Mouse (Mus musculus) MEL (cell line): ENCODE measurements around the gene Atp13a4. TPM values are rescaled to one million over a fixed set of nuclear protein-coding genes. Genes with fewer than 3 reads are reported as not detected.

Experiments used
- DNase-seq: peaks from one replicate; pipeline ENCODE4 v3.0.0; 2011; ENCODE audit warnings: low read depth, low spot score
- H3K27ac ChIP-seq: 2 replicates; pipeline ENCODE4 v1.5.1; 2012; ENCODE audit warnings: low read depth, mild to moderate bottlenecking, control low read depth, low read length, moderate library complexity; ENCODE audit not compliant: control insufficient read depth
- H3K27me3 ChIP-seq, 2 experiments: fragments of 150-350 bp in 1 of 2; sonication (generic) in 1 of 2; 2 replicates each; pipeline ENCODE4 v1.6.1; 2012; ENCODE audit warnings: low read length in 2 of 2, mild to moderate bottlenecking in 2 of 2, improper control_type of control experiment in 1 of 2, moderate library complexity in 1 of 2; ENCODE audit not compliant: insufficient read depth in 2 of 2, control insufficient read depth in 1 of 2
- H3K36me3 ChIP-seq, 2 experiments: 2 replicates each; pipeline ENCODE4 v1.6.1; 2012 to 2014; ENCODE audit warnings: low read length in 2 of 2, improper control_type of control experiment in 1 of 2, inconsistent platforms in 1 of 2, mild to moderate bottlenecking in 1 of 2; ENCODE audit not compliant: insufficient read depth in 2 of 2, control insufficient read depth in 1 of 2
- H3K4me1 ChIP-seq, 2 experiments: fragments of 150-350 bp in 1 of 2; sonication (generic) in 1 of 2; 2 replicates each; pipeline ENCODE4 v1.6.1; 2012; ENCODE audit warnings: low read length in 2 of 2, improper control_type of control experiment in 1 of 2, mild to moderate bottlenecking in 1 of 2; ENCODE audit not compliant: insufficient read depth in 2 of 2, control insufficient read depth in 1 of 2
- H3K4me3 ChIP-seq, 2 experiments: fragments of 150-350 bp in 1 of 2; sonication (generic) in 1 of 2; 2 replicates each; pipeline ENCODE4 v1.5.1; 2012; ENCODE audit warnings: low read depth in 2 of 2, low read length in 2 of 2, mild to moderate bottlenecking in 2 of 2, moderate library complexity in 2 of 2, control low read depth in 1 of 2, improper control_type of control experiment in 1 of 2; ENCODE audit not compliant: control insufficient read depth in 1 of 2, insufficient read depth in 1 of 2
- H3K79me2 ChIP-seq: 2 replicates; pipeline ENCODE4 v1.6.1; 2012; ENCODE audit warnings: mild to moderate bottlenecking, low read length, moderate library complexity; ENCODE audit not compliant: control insufficient read depth, poor library complexity, insufficient read depth
- H3K9ac ChIP-seq: 2 replicates; pipeline ENCODE4 v1.6.1; 2012; ENCODE audit warnings: low read depth, mild to moderate bottlenecking, control low read depth, low read length, moderate library complexity; ENCODE audit not compliant: control insufficient read depth, poor library complexity, severe bottlenecking
- H3K9me3 ChIP-seq: fragments of 150-350 bp; sonication (generic); replicated peaks from 2 replicates; pipeline ENCODE4 v1.6.1; 2012; ENCODE audit warnings: mild to moderate bottlenecking, low read length, improper control_type of control experiment, moderate library complexity; ENCODE audit not compliant: insufficient read depth
- BHLHE40 ChIP-seq: IDR thresholded peaks from 2 replicates; pipeline ENCODE4 v1.6.1; 2012; ENCODE audit warnings: low read depth, mild to moderate bottlenecking, inconsistent platforms, low read length, improper control_type of control experiment, borderline replicate concordance
- CTCF ChIP-seq, 3 experiments: IDR thresholded peaks in 2 of 3; conservative IDR thresholded peaks in 1 of 3; 2 replicates each; pipeline ENCODE4 v1.5.1; 2011 to 2012; ENCODE audit warnings: low read length in 3 of 3, low read depth in 2 of 3, mild to moderate bottlenecking in 2 of 3, improper control_type of control experiment in 1 of 3, inconsistent platforms in 1 of 3, mixed read lengths in 1 of 3, moderate library complexity in 1 of 3; ENCODE audit not compliant: control insufficient read depth in 1 of 3, insufficient read depth in 1 of 3, poor library complexity in 1 of 3, severe bottlenecking in 1 of 3
- EP300 ChIP-seq, 2 experiments: IDR thresholded peaks; 2 replicates each; pipeline ENCODE4 v1.6.1; 2011; ENCODE audit warnings: improper control_type of control experiment in 2 of 2, low read length in 2 of 2, low read depth in 1 of 2, mild to moderate bottlenecking in 1 of 2
- ETS1 ChIP-seq: IDR thresholded peaks from 2 replicates; pipeline ENCODE4 v1.6.1; 2012; ENCODE audit warnings: low read depth, mild to moderate bottlenecking, inconsistent platforms, low read length, improper control_type of control experiment, moderate library complexity
- KAT2A ChIP-seq: conservative IDR thresholded peaks from 2 replicates; pipeline ENCODE4 v1.6.1; 2012; ENCODE audit warnings: low read depth, low read length, improper control_type of control experiment, inconsistent platforms
- MAFK ChIP-seq: IDR thresholded peaks from 2 replicates; pipeline ENCODE4 v1.6.1; 2011; ENCODE audit warnings: low read depth, mild to moderate bottlenecking, low read length, improper control_type of control experiment, borderline replicate concordance
- MAZ ChIP-seq: IDR thresholded peaks from 2 replicates; pipeline ENCODE4 v1.6.1; 2012; ENCODE audit warnings: low read depth, mild to moderate bottlenecking, inconsistent platforms, low read length, improper control_type of control experiment
- MEF2A ChIP-seq: IDR thresholded peaks from 2 replicates; pipeline ENCODE4 v1.6.1; 2014; ENCODE audit warnings: low read depth, mild to moderate bottlenecking, inconsistent platforms, low read length, improper control_type of control experiment; ENCODE audit not compliant: poor library complexity, insufficient replicate concordance, severe bottlenecking; ENCODE audit errors: extremely low read depth
- MYB ChIP-seq: IDR thresholded peaks from 2 replicates; pipeline ENCODE4 v1.6.1; 2011; ENCODE audit warnings: mild to moderate bottlenecking, low read depth, low read length, improper control_type of control experiment
- MYC ChIP-seq: IDR thresholded peaks from 2 replicates; pipeline ENCODE4 v1.6.1; 2011; ENCODE audit warnings: low read depth, mild to moderate bottlenecking, low read length, improper control_type of control experiment, moderate library complexity
- NELFE ChIP-seq: IDR thresholded peaks from 2 replicates; pipeline ENCODE4 v1.6.1; 2011; ENCODE audit warnings: low read depth, low read length, improper control_type of control experiment
- POLR2A ChIP-seq, 2 experiments: IDR thresholded peaks; 2 replicates each; pipeline ENCODE4 v1.6.1; 2011 to 2012; ENCODE audit warnings: low read length in 2 of 2, mild to moderate bottlenecking in 2 of 2, control low read depth in 1 of 2, improper control_type of control experiment in 1 of 2, low read depth in 1 of 2, moderate library complexity in 1 of 2; ENCODE audit not compliant: control insufficient read depth in 1 of 2, insufficient read depth in 1 of 2, poor library complexity in 1 of 2
- POLR2AphosphoS2 ChIP-seq: IDR thresholded peaks from 2 replicates; pipeline ENCODE4 v1.6.1; 2011; ENCODE audit warnings: low read length, improper control_type of control experiment
- POLR2AphosphoS5 ChIP-seq: IDR thresholded peaks from 2 replicates; pipeline ENCODE4 v1.6.1; 2012; ENCODE audit warnings: low read depth, borderline replicate concordance, mild to moderate bottlenecking, inconsistent platforms, low read length, moderate library complexity, mixed read lengths
- TAL1 ChIP-seq: IDR thresholded peaks from 2 replicates; pipeline ENCODE4 v1.6.1; 2012; ENCODE audit warnings: mild to moderate bottlenecking, inconsistent platforms, low read length, moderate library complexity, mixed read lengths
- UBTF ChIP-seq: IDR thresholded peaks from 2 replicates; pipeline ENCODE4 v1.6.1; 2012; ENCODE audit warnings: low read depth, mild to moderate bottlenecking, inconsistent platforms, low read length, improper control_type of control experiment, moderate library complexity, borderline replicate concordance; ENCODE audit not compliant: insufficient read depth
- USF2 ChIP-seq, 2 experiments: IDR thresholded peaks; 2 replicates each; pipeline ENCODE4 v1.6.1; 2011 to 2012; ENCODE audit warnings: improper control_type of control experiment in 2 of 2, low read length in 2 of 2, borderline replicate concordance in 1 of 2, inconsistent platforms in 1 of 2, low read depth in 1 of 2, mild to moderate bottlenecking in 1 of 2; ENCODE audit not compliant: insufficient read depth in 1 of 2
- ZC3H11A ChIP-seq: IDR thresholded peaks from 2 replicates; pipeline ENCODE4 v1.6.1; 2012; ENCODE audit warnings: low read depth, mild to moderate bottlenecking, inconsistent platforms, low read length, improper control_type of control experiment
- ZKSCAN1 ChIP-seq: IDR thresholded peaks from 2 replicates; pipeline ENCODE4 v1.6.1; 2012; ENCODE audit warnings: low read depth, mild to moderate bottlenecking, inconsistent platforms, low read length, improper control_type of control experiment, moderate library complexity
- ZMIZ1 ChIP-seq: IDR thresholded peaks from 2 replicates; pipeline ENCODE4 v1.6.1; 2012; ENCODE audit warnings: low read depth, mild to moderate bottlenecking, inconsistent platforms, low read length, improper control_type of control experiment, moderate library complexity
- polyA plus RNA-seq, 2 experiments: library from polyadenylated mRNA; stranded (reverse) in 1 of 2; unstranded in 1 of 2; fragments of >175 nt in 1 of 2; fragments of >200 nt in 1 of 2; gene quantifications; 2 replicates each; pipeline versions ENCODE4 v1.2.1 to v1.2.4; 2012; ENCODE audit warnings: low replicate concordance in 2 of 2, low read depth in 1 of 2; ENCODE audit not compliant: insufficient read length in 2 of 2, insufficient read depth in 1 of 2, missing spikeins in 1 of 2
- total RNA-seq: library from RNA; depleted of rRNA; stranded (reverse); fragments of 300-350 nt; gene quantifications from 2 replicates; pipeline ENCODE4 v1.2.3, GENCODE M21; 2012; rRNA removed

Gene Atp13a4
- total RNA-seq = not detected in 2 replicates
- not detected for polyA plus RNA-seq

- H3K79me2 ChIP-seq = no peaks in the 10 kb centered on the region
- no peak for TF ChIP-seq POLR2AphosphoS2
- TF ChIP-seq MAFK = no peak
- TF ChIP-seq POLR2AphosphoS5 = no peak
- no peak for TF ChIP-seq TAL1
- TF ChIP-seq ZMIZ1 = no peak
- no peak for TF ChIP-seq MAZ
- no peak for TF ChIP-seq UBTF
- TF ChIP-seq ETS1 = no peak
- no peak for TF ChIP-seq POLR2A (IDR thresholded peaks at IDR 0.05; ENCODE audit: control insufficient read depth in 1 of 2, insufficient read depth in 1 of 2, low read depth in 1 of 2, low read length in 2 of 2, poor library complexity in 1 of 2)
- TF ChIP-seq ZC3H11A = no peak
- TF ChIP-seq MEF2A = no peak
- TF ChIP-seq MYC = no peak
- TF ChIP-seq MYB = no peak
- TF ChIP-seq ZKSCAN1 = no peak
- TF ChIP-seq, all 39 proteins: peak for 0
- H3K36me3 ChIP-seq = no peaks in the 10 kb centered on the region
Measured at GRCm38 (mm10) chr16:29544829-29545228, at the start of gene Atp13a4. Gene Atp13a4, minus strand, starts transcription at chr16:29544864.

GRCm38 (mm10) chr16:29592171-29592570, 47.5 kb upstream of the Atp13a4 start:
- H3K36me3 ChIP-seq = peaks cover 0 to 19% of the 10 kb centered on the region in 2 experiments; a peak in 2 of 4 replicates
- no peak for DNase-seq
- no peaks in the 10 kb centered on the region for H3K9me3 ChIP-seq
- no peak overlapping the region for H3K9ac ChIP-seq
- H3K4me3 ChIP-seq = no peak overlapping the region
- TF ChIP-seq EP300 (IDR thresholded peaks at IDR 0.05; ENCODE audit: low read depth in 1 of 2, low read length in 2 of 2) (no peak), USF2 (IDR thresholded peaks at IDR 0.05; ENCODE audit: borderline replicate concordance in 1 of 2, insufficient read depth in 1 of 2, low read depth in 1 of 2, low read length in 2 of 2) (no peak), TAL1 (no peak), NELFE (no peak), ZC3H11A (no peak), BHLHE40 (no peak), CTCF (IDR thresholded peaks at IDR 0.05 in 2 of 3, conservative IDR thresholded peaks at IDR 0.05 in 1 of 3; ENCODE audit: control insufficient read depth in 1 of 3, insufficient read depth in 1 of 3, low read depth in 2 of 3, low read length in 3 of 3, poor library complexity in 1 of 3, severe bottlenecking in 1 of 3) (no peak), UBTF (no peak), KAT2A (no peak)
- TF ChIP-seq, all 39 proteins: peak for 0
- Histone ChIP-seq H3K4me1 (no peaks in the 10 kb centered on the region), H3K27ac (no peak overlapping the region), H3K79me2 (no peaks in the 10 kb centered on the region), H3K27me3 (no peaks in the 10 kb centered on the region)

More at GRCm38 (mm10) chr16:29544829-29545228, at the start of gene Atp13a4:
- Histone ChIP-seq H3K4me3 (no peak within 1 kb of the TSS), H3K4me1 (no peaks in the 10 kb centered on the region), H3K27ac (no peak within 1 kb of the TSS), H3K9me3 (no peaks in the 10 kb centered on the region), H3K27me3 (no peaks in the 10 kb centered on the region), H3K9ac (no peak within 1 kb of the TSS)
- DNase-seq = no peak
